Mouse (Mus musculus): ENCODE measurements around the gene Dync1i2. TPM values are rescaled to one million over a fixed set of nuclear protein-coding genes. Genes with fewer than 3 reads are reported as not detected.

Dync1i2 gene
- total and polyA plus RNA-seq, 3 experiments = 22.9 to 74.3 (median 38.6) TPM

GRCm38 (mm10) chr2:71229603-71230002 lies 18.1 kb downstream of the Dync1i2 start:
- H3K4me1 ChIP-seq (ENCODE audit: control insufficient read depth in 1 of 2, insufficient read depth in 2 of 2) = no peaks in the 10 kb centered on the region
- no peak for DNase-seq (ENCODE audit: extremely low read depth)
- peaks cover 7 to 34% of the 10 kb centered on the region in 2 experiments for H3K36me3 ChIP-seq (replicated peaks in 1 of 2; ENCODE audit: control insufficient read depth in 1 of 2, insufficient read depth in 1 of 2, low read length in 1 of 2)
- in situ Hi-C loops (cut with MboI; ENCODE audit: low pct_ligation_motif_present, low pct_unique_long_range_greater_than_20kb, low sequenced_read_pairs) = no loop called here
- no peak overlapping the region for H3K9ac ChIP-seq (ENCODE audit: insufficient read depth, low read depth)
- no peak overlapping the region for H3K27ac ChIP-seq (ENCODE audit: insufficient read depth, low read depth)
- H3K79me2 ChIP-seq (replicated peaks; ENCODE audit: control insufficient read depth, extremely low read depth, insufficient read depth, poor library complexity, severe bottlenecking) = peaks cover 3% of the 10 kb centered on the region; the same call in 1 of the 2 replicates
- no peak overlapping the region for H3K4me2 ChIP-seq (ENCODE audit: insufficient read depth, low read depth, poor library complexity, severe bottlenecking)
- no peak overlapping the region for H3K4me3 ChIP-seq (replicated peaks in 1 of 3; ENCODE audit: low read depth in 2 of 3, low read length in 2 of 3, poor library complexity in 1 of 3)
- dilution Hi-C loops (cut with MboI; ENCODE audit: extremely low pct_ligation_motif_present, extremely low pct_unique_long_range_greater_than_20kb, low sequenced_read_pairs) = no loop called here
- no peaks in the 10 kb centered on the region for H3K27me3 ChIP-seq (replicated peaks)
- TF ChIP-seq RCOR1 (conservative IDR thresholded peaks at IDR 0.05; ENCODE audit: low read depth, low read length) = no peak
- no peak for TF ChIP-seq POLR2A (IDR thresholded peaks at IDR 0.05; ENCODE audit: low read depth, low read length)
- no peak for TF ChIP-seq BHLHE40 (IDR thresholded peaks at IDR 0.05; ENCODE audit: low read depth, low read length)
- no peak for TF ChIP-seq UBTF (IDR thresholded peaks at IDR 0.05; ENCODE audit: low read depth, low read length)
- TF ChIP-seq MAZ (IDR thresholded peaks at IDR 0.05; ENCODE audit: low read depth, low read length) = no peak
- TF ChIP-seq ELF1 (IDR thresholded peaks at IDR 0.05; ENCODE audit: low read depth, low read length) = no peak
- TF ChIP-seq USF2 (conservative IDR thresholded peaks at IDR 0.05; ENCODE audit: low read depth, low read length) = no peak
- no peak for TF ChIP-seq MAX (IDR thresholded peaks at IDR 0.05; ENCODE audit: low read length)
- TF ChIP-seq JUND (conservative IDR thresholded peaks at IDR 0.05; ENCODE audit: low read depth, low read length) = no peak
- no peak for TF ChIP-seq JUN (IDR thresholded peaks at IDR 0.05; ENCODE audit: insufficient read depth, low read depth, low read length)
- no peak for TF ChIP-seq ZMIZ1 (IDR thresholded peaks at IDR 0.05; ENCODE audit: low read depth, low read length)
- no peak for TF ChIP-seq NRF1 (IDR thresholded peaks at IDR 0.05; ENCODE audit: low read depth, low read length)
- TF ChIP-seq MAFK (IDR thresholded peaks at IDR 0.05; ENCODE audit: insufficient replicate concordance, low read length) = no peak
- no peak for TF ChIP-seq SMC3 (IDR thresholded peaks at IDR 0.05; ENCODE audit: low read depth, low read length)
- no peak for TF ChIP-seq ZC3H11A (IDR thresholded peaks at IDR 0.05; ENCODE audit: low read depth, low read length)
- no peak for TF ChIP-seq ETS1 (conservative IDR thresholded peaks at IDR 0.05; ENCODE audit: low read depth, low read length)
- TF ChIP-seq SIN3A (IDR thresholded peaks at IDR 0.05; ENCODE audit: low read length) = no peak
- no peak for TF ChIP-seq TCF12 (IDR thresholded peaks at IDR 0.05; ENCODE audit: low read depth, low read length)
- no peak for TF ChIP-seq EP300 (IDR thresholded peaks at IDR 0.05; ENCODE audit: low read length)
- TF ChIP-seq CHD1 (IDR thresholded peaks at IDR 0.05; ENCODE audit: low read depth, low read length) = no peak
- no peaks in the 10 kb centered on the region for H3K9me3 ChIP-seq (replicated peaks; ENCODE audit: low read length)

GRCm38 (mm10) chr2:71231951-71232350 lies 20.4 kb downstream of the Dync1i2 start:
- Histone ChIP-seq H3K4me3 (replicated peaks in 1 of 3; ENCODE audit: low read depth in 2 of 3, low read length in 2 of 3, poor library complexity in 1 of 3) (no peak overlapping the region), H3K36me3 (replicated peaks in 1 of 2; ENCODE audit: control insufficient read depth in 1 of 2, insufficient read depth in 1 of 2, low read length in 1 of 2) (peaks cover 8 to 33% of the 10 kb centered on the region in 2 experiments), H3K9me3 (replicated peaks; ENCODE audit: low read length) (no peaks in the 10 kb centered on the region), H3K4me2 (ENCODE audit: insufficient read depth, low read depth, poor library complexity, severe bottlenecking) (no peak overlapping the region), H3K4me1 (ENCODE audit: control insufficient read depth in 1 of 2, insufficient read depth in 2 of 2) (no peaks in the 10 kb centered on the region), H3K27ac (ENCODE audit: insufficient read depth, low read depth) (no peak overlapping the region), H3K27me3 (replicated peaks) (no peaks in the 10 kb centered on the region), H3K9ac (ENCODE audit: insufficient read depth, low read depth) (no peak overlapping the region), H3K79me2 (replicated peaks; ENCODE audit: control insufficient read depth, extremely low read depth, insufficient read depth, poor library complexity, severe bottlenecking) (0 out of 2 replicates have a peak, but pooled peaks cover 5% of the 10 kb centered on the region)
- dilution Hi-C loops (cut with MboI; ENCODE audit: extremely low pct_ligation_motif_present, extremely low pct_unique_long_range_greater_than_20kb, low sequenced_read_pairs) = no loop called here
- in situ Hi-C loops (cut with MboI; ENCODE audit: low pct_ligation_motif_present, low pct_unique_long_range_greater_than_20kb, low sequenced_read_pairs) = no loop called here
- TF ChIP-seq MAX (IDR thresholded peaks at IDR 0.05; ENCODE audit: low read length) (no peak), SIN3A (IDR thresholded peaks at IDR 0.05; ENCODE audit: low read length) (no peak), MAZ (IDR thresholded peaks at IDR 0.05; ENCODE audit: low read depth, low read length) (no peak), CHD1 (IDR thresholded peaks at IDR 0.05; ENCODE audit: low read depth, low read length) (no peak), EP300 (IDR thresholded peaks at IDR 0.05; ENCODE audit: low read length) (no peak), ZKSCAN1 (IDR thresholded peaks at IDR 0.05; ENCODE audit: borderline replicate concordance, low read depth, low read length) (no peak)
- DNase-seq (ENCODE audit: extremely low read depth) = no peak
